Mouse (Mus musculus) stomach, postnatal 0 days (tissue): ENCODE measurements around the gene Clcn3. TPM values are rescaled to one million over a fixed set of nuclear protein-coding genes. Genes with fewer than 3 reads are reported as not detected.

Experiments
- ATAC-seq: fragments of 200-750 bp; cut with Nextera tagmentation; 2 replicates; pipeline ENCODE4 v1.8.0; 2017; ENCODE audit not compliant: low FRiP score, low TSS enrichment
- DNase-seq: peaks from one replicate; pipeline ENCODE4 v3.0.0-alpha.2; 2016; ENCODE audit warnings: low spot score
- H3K27ac ChIP-seq: fragments of 300-500 bp; sonication (generic); replicated peaks from 2 replicates; pipeline ENCODE4 v1.5.1; 2014; ENCODE audit warnings: mild to moderate bottlenecking, control low read depth
- H3K27me3 ChIP-seq: fragments of 300-500 bp; sonication (generic); 2 replicates; pipeline ENCODE4 v1.6.1; 2014; ENCODE audit warnings: low read length; ENCODE audit not compliant: control insufficient read depth, insufficient read depth
- H3K36me3 ChIP-seq: fragments of 300-500 bp; sonication (generic); 2 replicates; pipeline ENCODE4 v1.6.1; 2014; ENCODE audit warnings: low read length, mixed read lengths; ENCODE audit not compliant: control insufficient read depth, insufficient read depth
- H3K4me1 ChIP-seq: fragments of 300-500 bp; sonication (generic); replicated peaks from 2 replicates; pipeline ENCODE4 v1.6.1; 2014; ENCODE audit warnings: antibody characterized with exemption; ENCODE audit not compliant: control insufficient read depth, insufficient read depth
- H3K4me2 ChIP-seq: fragments of 300-500 bp; sonication (generic); replicated peaks from 2 replicates; pipeline ENCODE4 v1.6.1; 2014; ENCODE audit warnings: low read depth, mild to moderate bottlenecking, control low read depth, moderate library complexity
- H3K4me3 ChIP-seq: fragments of 300-500 bp; sonication (generic); 2 replicates; pipeline ENCODE4 v1.5.1; 2014; ENCODE audit warnings: low read depth, low read length, control low read depth
- H3K9ac ChIP-seq: fragments of 300-500 bp; sonication (generic); 2 replicates; pipeline ENCODE4 v1.6.1; 2014; ENCODE audit warnings: mild to moderate bottlenecking, low read length, control low read depth, mixed read lengths
- H3K9me3 ChIP-seq: fragments of 300-500 bp; sonication (generic); 2 replicates; pipeline ENCODE4 v1.6.1; 2016; ENCODE audit warnings: low read length; ENCODE audit not compliant: control insufficient read depth
- CTCF ChIP-seq: IDR thresholded peaks from 2 replicates; pipeline ENCODE4 v1.5.1; 2016; ENCODE audit warnings: antibody characterized with exemption, low read depth, mild to moderate bottlenecking, moderate library complexity
- EP300 ChIP-seq: optimal IDR thresholded peaks from 2 replicates; pipeline ENCODE3; 2016; ENCODE audit warnings: antibody characterized with exemption
- WGBS: fragments of 180-500 bp; shearing (Covaris S2); extraction: QIAGEN DNeasy Blood & Tissue Kit; methylation state at CpG from one replicate; pipeline ENCODE4 v1.1.7; 2014; 5-methylcytosine and 5-hydroxymethylcytosine counted together
- polyA plus RNA-seq: library from polyadenylated mRNA; unstranded; fragments of >200 nt; fragmentation: Nextera tagmentation; extraction: Ambion mirVana; gene quantifications from 2 replicates; pipeline ENCODE4 v1.2.1, GENCODE M21; 2015

Gene Clcn3
- polyA plus RNA-seq, 1 experiment from 2014 or later = 21.7 TPM

- Histone ChIP-seq H3K9ac (peak overlapping the region; percentile 64), H3K4me2 (peak overlapping the region; percentile 87), H3K4me1 (no peaks in the 10 kb centered on the region), H3K27ac (peak overlapping the region; percentile 96), H3K9me3 (no peaks in the 10 kb centered on the region), H3K4me3 (peak overlapping the region; percentile 74), H3K36me3 (no peaks in the 10 kb centered on the region), H3K27me3 (no peaks in the 10 kb centered on the region)
- TF ChIP-seq CTCF = peak; percentile 73
- no peak for TF ChIP-seq EP300
- peak; percentile 82 for DNase-seq
- ATAC-seq = peak; percentile 91
- WGBS = 10% methylated on average over 9 of the region's 9 CpGs
Measured at GRCm38 (mm10) chr8:60983688-60984079, 584 bp upstream of the Clcn3 start.

GRCm38 (mm10) chr8:60981388-60981787 is 1.7 kb downstream of the Clcn3 start:
- Histone ChIP-seq H3K27me3 (no peaks in the 10 kb centered on the region), H3K4me3 (peak overlapping the region; percentile 74), H3K9ac (no peak overlapping the region), H3K27ac (no peak overlapping the region), H3K4me1 (no peaks in the 10 kb centered on the region), H3K9me3 (no peaks in the 10 kb centered on the region), H3K4me2 (peak overlapping the region; percentile 87; the same call in 1 of the 2 replicates), H3K36me3 (no peaks in the 10 kb centered on the region)
- DNase-seq = no peak
- WGBS = 12% methylated on average over 1 of the region's 1 CpGs
- no peak for ATAC-seq
- no peak for TF ChIP-seq EP300
- no peak for TF ChIP-seq CTCF

GRCm38 (mm10) chr8:60978496-60978895 is 4.6 kb downstream of the Clcn3 start:
- WGBS = 60% methylated on average over 5 of the region's 5 CpGs
- Histone ChIP-seq H3K4me1 (no peaks in the 10 kb centered on the region), H3K9ac (no peak overlapping the region), H3K36me3 (no peaks in the 10 kb centered on the region), H3K9me3 (no peaks in the 10 kb centered on the region), H3K4me2 (no peak overlapping the region), H3K27ac (no peak overlapping the region), H3K4me3 (no peak overlapping the region), H3K27me3 (no peaks in the 10 kb centered on the region)
- TF ChIP-seq EP300 (no peak), CTCF (no peak)
- DNase-seq = peak; percentile 16
- no peak for ATAC-seq

- WGBS = 86% methylated on average over 9 of the region's 9 CpGs
- Histone ChIP-seq H3K4me2 (no peak overlapping the region), H3K9ac (no peak overlapping the region), H3K9me3 (no peaks in the 10 kb centered on the region), H3K27ac (no peak overlapping the region), H3K36me3 (no peaks in the 10 kb centered on the region), H3K4me1 (no peaks in the 10 kb centered on the region), H3K27me3 (no peaks in the 10 kb centered on the region), H3K4me3 (no peak overlapping the region)
- DNase-seq (no peak), ATAC-seq (no peak)
- TF ChIP-seq EP300 (no peak), CTCF (no peak)
Measured at GRCm38 (mm10) chr8:60976818-60977217, 6.3 kb downstream of the Clcn3 start.

- Histone ChIP-seq H3K27me3 (no peaks in the 10 kb centered on the region), H3K36me3 (no peaks in the 10 kb centered on the region), H3K4me2 (no peak overlapping the region), H3K27ac (no peak overlapping the region), H3K4me3 (no peak overlapping the region), H3K9ac (no peak overlapping the region), H3K9me3 (no peaks in the 10 kb centered on the region), H3K4me1 (no peaks in the 10 kb centered on the region)
- no peak for ATAC-seq
- no peak for TF ChIP-seq CTCF
- no peak for TF ChIP-seq EP300
- WGBS = 67% methylated on average over 2 of the region's 2 CpGs
- no peak for DNase-seq
Measured at GRCm38 (mm10) chr8:60974837-60975236, 8.3 kb downstream of the Clcn3 start.

- H3K27me3 ChIP-seq = no peaks in the 10 kb centered on the region
- no peak for TF ChIP-seq CTCF
- 63% methylated on average over 2 of the region's 2 CpGs for WGBS
- DNase-seq = no peak
- H3K9me3 ChIP-seq = no peaks in the 10 kb centered on the region
- no peak for ATAC-seq
- no peaks in the 10 kb centered on the region for H3K36me3 ChIP-seq
- H3K4me1 ChIP-seq = no peaks in the 10 kb centered on the region
- H3K4me2 ChIP-seq = no peak overlapping the region
- H3K9ac ChIP-seq = no peak overlapping the region
- H3K27ac ChIP-seq = no peak overlapping the region
- no peak overlapping the region for H3K4me3 ChIP-seq
Measured at GRCm38 (mm10) chr8:60973448-60973847, 9.7 kb downstream of the Clcn3 start.
